Mouse (Mus musculus) Patski (cell line): ENCODE measurements around the gene Bhlhe40. TPM values are rescaled to one million over a fixed set of nuclear protein-coding genes. Genes with fewer than 3 reads are reported as not detected.

Source experiments
- ATAC-seq: fragments of 100-300 bp; one replicate; pipeline ENCODE4 v1.8.0; 2021
- CTCF ChIA-PET: fragments of 350-600 bp; sonication (Branson Sonifier 250); formaldehyde crosslinking; loops from one replicate; lab custom pipeline; 2022; ENCODE audit warnings: inconsistent platforms; lab: Charles Lee
- POLR2A ChIA-PET: fragments of 350-600 bp; sonication (Branson Sonifier 250); formaldehyde crosslinking; loops from one replicate; lab custom pipeline; 2022; ENCODE audit warnings: antibody characterized with exemption, inconsistent platforms; lab: Charles Lee
- DNase-seq: peaks from one replicate; pipeline ENCODE4 v3.0.0-alpha.2; 2011; ENCODE audit warnings: low read depth, low spot score
- H3K27me3 ChIP-seq: fragments of 371-371 bp; one replicate; pipeline ENCODE4 v1.5.1; 2021
- CTCF ChIP-seq: fragments of 100-300 bp; IDR thresholded peaks from one replicate; pipeline ENCODE4 v1.5.1; 2021
- in situ Hi-C: fragments of 300-500 bp; cut with MboI; formaldehyde crosslinking; loops from 3 replicates; pipeline ENCODE4 v1.11.1; 2018; ENCODE audit warnings: low pct_unique_long_range_greater_than_20kb, mixed read lengths
- polyA plus RNA-seq: library from polyadenylated mRNA; unstranded; gene quantifications from one replicate; pipeline ENCODE4 v1.2.3, GENCODE M21; 2021

The Bhlhe40 gene
- polyA plus RNA-seq, 1 experiment from 2014 or later = 132 TPM

GRCm38 (mm10) chr6:108711192-108711964 is 50.9 kb downstream of the Bhlhe40 start:
- POLR2A ChIA-PET = interaction anchor here (0.6 to 0.7 kb wide), 2 partner anchors 20 to 28 kb away, joined by 3 read pairs; no protein-coding TSS in a partner anchor
- CTCF ChIA-PET = interaction anchor here (0.6 to 5.2 kb wide), 7 partner anchors 23 to 291 kb away, joined by 3 to 18 read pairs (median 3); no protein-coding TSS in a partner anchor
- no peak for ATAC-seq
- in situ Hi-C loops = loop anchor here (5.0 kb wide), 1 partner anchor 294 kb away; no protein-coding TSS in a partner anchor
- TF ChIP-seq CTCF = no peak
- no peaks in the 10 kb centered on the region for H3K27me3 ChIP-seq
- no peak for DNase-seq

DNA sequence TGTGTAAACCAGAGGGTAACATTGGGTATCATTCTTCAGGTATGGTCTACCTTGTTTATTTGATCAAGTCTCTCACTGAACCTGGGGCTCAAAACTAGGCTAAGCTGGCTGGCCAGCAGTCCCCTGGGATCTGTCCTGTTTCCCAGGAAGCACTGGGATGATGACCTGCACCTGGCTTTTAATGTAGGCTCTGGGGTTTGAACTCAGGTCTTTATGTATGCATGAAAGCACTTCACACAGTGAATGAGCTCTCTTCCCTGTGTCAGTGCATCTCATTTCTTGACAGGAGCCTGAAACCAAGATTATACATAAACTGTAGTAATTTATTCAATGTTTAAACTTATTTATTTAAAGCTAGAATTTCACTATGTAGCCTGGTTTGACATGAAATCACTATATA is 51.7 kb downstream of the Bhlhe40 start:
- no peak for TF ChIP-seq CTCF
- in situ Hi-C loops = loop anchor here (5.0 kb wide), 1 partner anchor 295 kb away; no protein-coding TSS in a partner anchor
- ATAC-seq (no peak), DNase-seq (no peak)
- CTCF ChIA-PET = interaction anchor here (0.9 to 5.2 kb wide), 6 partner anchors 22 to 295 kb away, joined by 3 to 18 read pairs (median 4); no protein-coding TSS in a partner anchor
- POLR2A ChIA-PET = interaction anchor here (0.6 kb wide), 1 partner anchor 27 kb away, joined by 3 read pairs; no protein-coding TSS in a partner anchor
- H3K27me3 ChIP-seq = no peaks in the 10 kb centered on the region

GRCm38 (mm10) chr6:108713175-108713974 is 52.9 kb downstream of the Bhlhe40 start:
- TF ChIP-seq CTCF = no peak
- H3K27me3 ChIP-seq = no peaks in the 10 kb centered on the region
- ATAC-seq (no peak), DNase-seq (no peak)
- ChIA-PET CTCF (interaction anchor here (1.0 to 5.2 kb wide), 4 partner anchors 16 to 293 kb away, joined by 3 to 18 read pairs (median 8); no protein-coding TSS in a partner anchor), POLR2A (interaction anchor here (0.6 to 0.7 kb wide), 2 partner anchors 30 to 64 kb away, joined by 3 read pairs; no protein-coding TSS in a partner anchor)
- in situ Hi-C loops = loop anchor here (5.0 kb wide), 1 partner anchor 296 kb away; no protein-coding TSS in a partner anchor

Other genes starting within 250 kb of the Bhlhe40 start
- 89.6 TPM for gene Arl8b, start 122.5 kb downstream of the Bhlhe40 start, polyA plus RNA-seq
- gene Edem1, start 168.0 kb downstream of the Bhlhe40 start, polyA plus RNA-seq = 32.6 TPM